Mouse (Mus musculus): ENCODE data around the gene Mapt. TPM values are rescaled to one million over a fixed set of nuclear protein-coding genes. Genes with fewer than 3 reads are reported as not detected.

The Mapt gene
- polyA plus RNA-seq, 1 experiment, result 5.5 TPM

DNA sequence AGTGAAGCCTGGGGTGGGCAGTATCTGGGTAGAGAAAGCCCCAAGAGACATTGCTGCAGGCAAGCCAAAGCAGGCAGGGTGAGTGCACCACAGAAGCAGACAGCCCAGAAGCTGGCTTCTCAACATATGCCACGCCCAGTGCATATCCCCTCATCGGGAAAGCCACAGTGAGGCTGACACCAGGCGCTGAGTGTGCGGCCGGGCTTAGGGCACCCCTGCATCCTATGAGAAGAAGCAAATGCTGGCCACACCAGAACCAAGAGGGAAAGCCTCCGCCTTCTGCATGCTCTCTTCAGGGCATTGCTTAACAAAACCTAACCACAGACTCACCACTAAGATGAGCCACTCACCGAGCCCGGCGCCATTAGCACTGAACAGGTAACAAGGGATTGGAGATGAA is 7.9 kb upstream of the Mapt start:
- Histone ChIP-seq H3K4me1 (ENCODE audit: control insufficient read depth, insufficient read depth, low read length) (no peaks in the 10 kb centered on the region), H3K4me3 (replicated peaks; ENCODE audit: control insufficient read depth, low read depth, low read length) (no peak overlapping the region), H3K27ac (ENCODE audit: control insufficient read depth, insufficient read depth, low read depth, low read length, poor library complexity) (no peak overlapping the region)
- 63% methylated on average over 9 of the region's 9 CpGs for WGBS
- TF ChIP-seq POLR2A (IDR thresholded peaks at IDR 0.05; ENCODE audit: borderline replicate concordance, control insufficient read depth, low read depth, low read length) (no peak), CTCF (IDR thresholded peaks at IDR 0.05; ENCODE audit: control insufficient read depth, insufficient read depth, low read length) (no peak)

DNA sequence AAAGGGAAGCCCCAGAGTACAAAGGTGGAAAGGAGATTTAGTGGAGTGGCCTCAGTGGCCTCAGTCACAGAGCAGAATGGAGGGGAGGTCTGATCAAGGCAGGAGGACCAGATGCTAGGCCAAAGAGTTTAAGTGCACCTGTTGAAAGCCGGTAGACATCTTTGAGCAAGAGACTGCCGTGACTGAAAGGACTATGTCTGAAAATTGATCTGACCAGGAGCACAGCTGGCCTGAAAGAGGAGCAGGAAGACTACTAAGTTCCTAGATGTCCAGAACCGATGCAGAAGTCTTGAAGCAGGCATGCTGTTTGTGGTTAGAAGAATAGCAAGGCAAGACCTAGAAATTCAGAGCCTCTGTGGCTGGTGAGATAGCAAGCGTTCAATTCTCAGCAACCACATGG is 1.8 kb upstream of the Mapt start:
- no peak for TF ChIP-seq CTCF (IDR thresholded peaks at IDR 0.05; ENCODE audit: control insufficient read depth, insufficient read depth, low read length)
- no peak for TF ChIP-seq POLR2A (IDR thresholded peaks at IDR 0.05; ENCODE audit: borderline replicate concordance, control insufficient read depth, low read depth, low read length)
- no peak overlapping the region for H3K27ac ChIP-seq (ENCODE audit: control insufficient read depth, insufficient read depth, low read depth, low read length, poor library complexity)
- no peaks in the 10 kb centered on the region for H3K4me1 ChIP-seq (ENCODE audit: control insufficient read depth, insufficient read depth, low read length)
- H3K4me3 ChIP-seq (replicated peaks; ENCODE audit: control insufficient read depth, low read depth, low read length), result no peak overlapping the region
- 55% methylated on average over 4 of the region's 4 CpGs for WGBS

DNA sequence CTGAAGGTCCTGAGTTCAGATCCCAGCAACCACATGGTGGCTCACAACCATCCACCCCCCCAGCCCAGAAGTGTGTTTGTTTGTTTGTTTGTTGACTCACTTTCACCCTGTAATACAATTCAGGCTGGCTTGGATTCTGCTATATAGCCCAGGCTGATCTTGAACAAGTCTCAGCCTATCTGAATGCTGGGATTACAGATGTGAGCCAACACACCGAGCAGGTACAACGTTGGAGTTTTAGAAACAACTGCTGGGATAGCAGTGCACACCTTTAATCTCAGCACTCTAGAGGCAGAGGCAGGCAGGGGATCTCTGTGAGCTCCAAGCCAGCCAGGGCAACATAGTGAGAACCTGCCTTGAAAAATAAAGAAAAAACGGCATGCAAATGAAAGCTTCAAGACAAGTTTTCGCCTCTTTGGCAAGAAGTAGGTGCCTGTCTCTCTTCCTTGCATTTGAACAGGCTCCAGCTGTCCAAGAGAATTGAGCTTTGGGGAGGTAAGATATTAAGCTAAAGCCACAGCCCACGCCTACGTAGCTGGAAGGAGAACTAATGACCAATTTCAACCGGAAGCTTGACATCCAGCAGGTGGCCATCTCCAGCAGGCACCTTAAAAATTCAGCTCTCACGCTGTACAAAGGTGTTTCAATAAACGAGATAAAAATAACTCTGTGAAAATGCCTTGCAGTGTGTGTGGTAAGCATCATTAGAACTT is 968 bp upstream of the Mapt start:
- Histone ChIP-seq H3K4me3 (replicated peaks; ENCODE audit: control insufficient read depth, low read depth, low read length) (no peak overlapping the region), H3K27ac (ENCODE audit: control insufficient read depth, insufficient read depth, low read depth, low read length, poor library complexity) (no peak overlapping the region), H3K4me1 (ENCODE audit: control insufficient read depth, insufficient read depth, low read length) (no peaks in the 10 kb centered on the region)
- WGBS, result 12% methylated on average over 9 of the region's 9 CpGs
- TF ChIP-seq POLR2A (IDR thresholded peaks at IDR 0.05; ENCODE audit: borderline replicate concordance, control insufficient read depth, low read depth, low read length), result no peak
- no peak for TF ChIP-seq CTCF (IDR thresholded peaks at IDR 0.05; ENCODE audit: control insufficient read depth, insufficient read depth, low read length)

DNA sequence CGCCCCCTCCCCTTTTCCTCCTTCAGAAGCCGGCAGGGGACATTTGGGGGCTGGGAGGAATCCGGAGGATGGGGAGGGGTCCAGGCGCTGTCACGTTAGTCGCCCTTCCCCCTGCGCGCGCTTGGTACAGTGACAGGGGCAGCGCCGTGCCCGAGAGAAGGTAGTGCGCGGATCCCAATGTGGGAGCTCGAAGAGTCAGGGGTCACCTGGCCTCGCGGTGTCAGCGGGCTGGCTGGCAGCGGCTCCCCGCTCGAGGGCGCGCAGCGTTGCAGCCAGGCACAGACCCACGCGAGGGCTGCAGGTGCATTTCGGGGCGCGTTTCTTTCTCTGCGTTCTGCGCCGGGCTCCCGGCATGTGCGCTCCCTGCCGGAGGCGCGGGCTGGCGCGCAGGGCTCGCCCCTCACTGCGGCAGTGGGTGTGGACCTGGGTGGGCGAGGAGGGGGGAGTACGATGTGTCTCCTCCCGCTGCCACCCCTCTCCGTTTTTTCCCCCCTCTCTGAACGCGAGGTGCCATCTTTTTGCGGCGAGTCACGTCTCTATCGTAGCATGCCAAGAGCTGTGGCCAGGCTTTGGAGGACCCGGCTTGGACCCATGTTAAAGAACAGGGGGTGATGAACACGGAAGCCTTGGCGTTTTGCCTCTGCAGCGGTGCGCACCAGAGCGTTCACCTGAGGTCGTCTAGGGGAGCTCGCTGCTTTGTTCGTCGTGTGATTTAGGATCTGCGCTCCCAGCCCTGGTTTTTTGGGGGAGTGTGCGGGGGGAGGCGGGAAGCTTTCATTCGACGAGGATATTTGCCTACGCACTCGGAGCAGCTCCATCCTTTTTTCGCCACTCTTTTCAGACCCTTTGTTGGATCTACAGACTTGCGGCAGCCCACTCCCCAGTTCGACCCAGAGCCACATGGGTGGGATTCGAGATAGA is 1.2 kb downstream of the Mapt start:
- WGBS, result 2% methylated on average over 72 of the region's 72 CpGs
- Histone ChIP-seq H3K27ac (ENCODE audit: control insufficient read depth, insufficient read depth, low read depth, low read length, poor library complexity) (no peak overlapping the region), H3K4me3 (replicated peaks; ENCODE audit: control insufficient read depth, low read depth, low read length) (no peak overlapping the region), H3K4me1 (ENCODE audit: control insufficient read depth, insufficient read depth, low read length) (no peaks in the 10 kb centered on the region)
- TF ChIP-seq CTCF (IDR thresholded peaks at IDR 0.05; ENCODE audit: control insufficient read depth, insufficient read depth, low read length) (no peak), POLR2A (IDR thresholded peaks at IDR 0.05; ENCODE audit: borderline replicate concordance, control insufficient read depth, low read depth, low read length) (no peak)

DNA sequence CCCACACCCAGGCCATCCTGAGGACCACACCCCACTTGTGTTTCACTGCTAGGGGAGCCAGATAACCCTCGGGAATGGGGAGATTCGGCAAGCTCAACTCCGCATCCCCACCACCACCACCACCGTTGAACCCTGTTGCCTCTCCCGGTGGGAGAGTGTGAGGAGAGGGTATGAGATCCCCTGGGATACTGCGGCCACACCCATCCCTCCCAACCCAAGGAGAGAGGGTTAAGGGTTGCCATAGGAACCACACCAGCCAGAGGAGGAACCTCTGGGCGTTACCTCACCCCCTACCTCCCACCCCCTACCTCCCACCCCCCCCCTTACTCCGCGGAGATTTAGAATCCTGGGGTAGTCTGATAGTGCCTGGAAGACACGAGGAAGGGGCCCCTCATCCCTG is 1.9 kb downstream of the Mapt start:
- 5% methylated on average over 10 of the region's 10 CpGs for WGBS
- TF ChIP-seq POLR2A (IDR thresholded peaks at IDR 0.05; ENCODE audit: borderline replicate concordance, control insufficient read depth, low read depth, low read length), result no peak
- no peak for TF ChIP-seq CTCF (IDR thresholded peaks at IDR 0.05; ENCODE audit: control insufficient read depth, insufficient read depth, low read length)
- H3K4me1 ChIP-seq (ENCODE audit: control insufficient read depth, insufficient read depth, low read length), result no peaks in the 10 kb centered on the region
- no peak overlapping the region for H3K27ac ChIP-seq (ENCODE audit: control insufficient read depth, insufficient read depth, low read depth, low read length, poor library complexity)
- H3K4me3 ChIP-seq (replicated peaks; ENCODE audit: control insufficient read depth, low read depth, low read length), result no peak overlapping the region

DNA sequence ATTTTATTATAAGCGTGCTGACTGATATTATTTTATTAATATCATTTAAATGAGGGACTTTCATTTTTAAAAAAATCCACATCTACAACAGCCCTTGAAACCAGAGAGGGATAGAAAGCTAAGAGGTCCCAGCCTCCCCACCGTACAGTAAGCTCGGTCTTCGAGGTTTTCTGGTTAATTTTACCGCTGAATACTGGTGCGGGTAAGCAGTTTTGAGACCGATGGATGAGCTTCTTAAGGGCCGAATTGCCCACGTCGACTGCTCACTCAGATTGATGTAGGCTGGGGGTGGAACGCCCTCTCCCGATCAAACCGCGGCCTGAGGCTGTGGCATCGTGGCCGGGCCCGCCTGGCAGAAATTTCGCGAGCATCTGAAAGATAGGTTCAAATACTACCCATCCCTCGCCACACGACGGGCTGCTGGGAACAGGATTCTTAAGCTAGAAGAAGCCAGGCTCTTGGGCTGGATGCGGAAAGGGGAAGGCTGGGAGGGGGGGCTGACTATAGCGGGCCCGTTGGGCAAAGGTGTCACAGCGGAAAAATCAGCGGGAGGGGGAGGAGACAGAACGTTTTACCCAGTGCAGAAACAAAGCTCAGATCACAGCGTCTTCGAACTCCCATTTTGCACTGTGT is 2.5 kb downstream of the Mapt start:
- TF ChIP-seq POLR2A (IDR thresholded peaks at IDR 0.05; ENCODE audit: borderline replicate concordance, control insufficient read depth, low read depth, low read length) (no peak), CTCF (IDR thresholded peaks at IDR 0.05; ENCODE audit: control insufficient read depth, insufficient read depth, low read length) (no peak)
- 4% methylated on average over 30 of the region's 30 CpGs for WGBS
- H3K27ac ChIP-seq (ENCODE audit: control insufficient read depth, insufficient read depth, low read depth, low read length, poor library complexity), result no peak overlapping the region
- no peaks in the 10 kb centered on the region for H3K4me1 ChIP-seq (ENCODE audit: control insufficient read depth, insufficient read depth, low read length)
- H3K4me3 ChIP-seq (replicated peaks; ENCODE audit: control insufficient read depth, low read depth, low read length), result no peak overlapping the region

DNA sequence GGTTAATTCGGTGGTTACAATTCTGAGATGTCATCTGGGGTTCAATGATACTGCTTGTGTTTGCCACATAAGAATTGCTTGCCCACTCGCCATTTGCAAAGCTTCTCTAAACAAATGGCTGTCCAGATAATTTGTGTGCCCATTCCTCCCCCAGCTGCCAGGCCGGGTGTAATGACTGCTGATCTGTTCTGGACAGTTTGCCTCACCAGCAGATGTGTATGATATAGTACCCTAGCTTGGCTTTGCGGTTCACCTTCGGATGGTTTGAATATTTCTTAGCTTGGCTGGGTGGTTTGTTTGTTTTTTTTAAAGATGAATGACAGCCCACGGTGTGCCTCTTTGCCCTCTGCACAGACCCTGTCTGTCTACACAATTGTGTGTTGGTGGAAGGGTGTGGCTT is 3.5 kb downstream of the Mapt start:
- H3K4me1 ChIP-seq (ENCODE audit: control insufficient read depth, insufficient read depth, low read length), result no peaks in the 10 kb centered on the region
- no peak overlapping the region for H3K4me3 ChIP-seq (replicated peaks; ENCODE audit: control insufficient read depth, low read depth, low read length)
- TF ChIP-seq CTCF (IDR thresholded peaks at IDR 0.05; ENCODE audit: control insufficient read depth, insufficient read depth, low read length), result no peak
- no peak for TF ChIP-seq POLR2A (IDR thresholded peaks at IDR 0.05; ENCODE audit: borderline replicate concordance, control insufficient read depth, low read depth, low read length)
- no peak overlapping the region for H3K27ac ChIP-seq (ENCODE audit: control insufficient read depth, insufficient read depth, low read depth, low read length, poor library complexity)
- 34% methylated on average over 6 of the region's 6 CpGs for WGBS

DNA sequence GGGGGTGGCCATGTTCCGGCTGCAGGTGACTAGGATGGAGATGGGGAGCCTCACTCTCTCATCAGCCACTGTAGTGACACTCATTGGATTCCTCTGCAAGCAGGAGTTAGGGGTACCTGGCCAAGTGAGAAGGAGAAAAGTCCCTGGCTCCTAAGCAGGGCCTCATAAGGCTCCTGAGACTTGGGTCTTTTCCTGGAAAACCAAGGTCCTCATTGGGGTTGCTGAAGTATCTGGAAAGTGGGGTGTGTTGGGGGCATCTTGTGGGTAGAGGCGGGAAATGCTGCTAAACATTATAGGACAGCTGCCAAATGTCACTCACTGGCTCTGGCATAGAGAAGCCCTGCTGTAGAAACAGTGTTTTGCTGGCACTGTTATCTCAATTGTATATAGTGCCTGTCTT is 4.7 kb downstream of the Mapt start:
- no peak overlapping the region for H3K27ac ChIP-seq (ENCODE audit: control insufficient read depth, insufficient read depth, low read depth, low read length, poor library complexity)
- H3K4me1 ChIP-seq (ENCODE audit: control insufficient read depth, insufficient read depth, low read length), result no peaks in the 10 kb centered on the region
- no peak for TF ChIP-seq POLR2A (IDR thresholded peaks at IDR 0.05; ENCODE audit: borderline replicate concordance, control insufficient read depth, low read depth, low read length)
- TF ChIP-seq CTCF (IDR thresholded peaks at IDR 0.05; ENCODE audit: control insufficient read depth, insufficient read depth, low read length), result no peak
- 58% methylated on average over 2 of the region's 2 CpGs for WGBS
- H3K4me3 ChIP-seq (replicated peaks; ENCODE audit: control insufficient read depth, low read depth, low read length), result no peak overlapping the region
